Mouse (Mus musculus) kidney, embryonic 16.5 days (tissue): Measurements from ENCODE around the gene Cebpa. TPM values are rescaled to one million over a fixed set of nuclear protein-coding genes. Genes with fewer than 3 reads are reported as not detected.

ENCODE experiments used
- ATAC-seq: fragments of 200-750 bp; cut with Nextera tagmentation; 2 replicates; pipeline ENCODE4 v1.8.0; 2017; ENCODE audit warnings: moderate TSS enrichment; ENCODE audit not compliant: low FRiP score, low TSS enrichment
- H3K27ac ChIP-seq: fragments of 300-500 bp; sonication (generic); 2 replicates; pipeline ENCODE4 v1.5.1; 2014; ENCODE audit warnings: low read length
- H3K27me3 ChIP-seq: fragments of 300-500 bp; sonication (generic); 2 replicates; pipeline ENCODE4 v1.6.1; 2014; ENCODE audit warnings: low read length, control low read depth, mixed read lengths; ENCODE audit not compliant: insufficient read depth
- H3K36me3 ChIP-seq: fragments of 300-500 bp; sonication (generic); 2 replicates; pipeline ENCODE4 v1.6.1; 2014; ENCODE audit warnings: low read length, control low read depth, mixed read lengths; ENCODE audit not compliant: insufficient read depth
- H3K4me1 ChIP-seq: fragments of 300-500 bp; sonication (generic); 2 replicates; pipeline ENCODE4 v1.6.1; 2014; ENCODE audit warnings: low read length, control low read depth, mixed read lengths; ENCODE audit not compliant: insufficient read depth
- H3K4me2 ChIP-seq: fragments of 300-500 bp; sonication (generic); replicated peaks from 2 replicates; pipeline ENCODE4 v1.6.1; 2014; ENCODE audit warnings: low read depth, low read length
- H3K4me3 ChIP-seq: fragments of 300-500 bp; sonication (generic); 2 replicates; pipeline ENCODE4 v1.5.1; 2014; ENCODE audit warnings: mild to moderate bottlenecking, low read length
- H3K9ac ChIP-seq: fragments of 300-500 bp; sonication (generic); replicated peaks from 2 replicates; pipeline ENCODE4 v1.6.1; 2014; ENCODE audit warnings: low read length
- H3K9me3 ChIP-seq: fragments of 300-500 bp; sonication (generic); 2 replicates; pipeline ENCODE4 v1.6.1; 2016; ENCODE audit warnings: low read length, control low read depth
- WGBS: fragments of 180-500 bp; shearing (Covaris S2); extraction: QIAGEN DNeasy Blood & Tissue Kit; methylation state at CpG from one replicate; pipeline ENCODE4 v1.1.7; 2014; 5-methylcytosine and 5-hydroxymethylcytosine counted together
- polyA plus RNA-seq: library from polyadenylated mRNA; unstranded; fragments of >200 nt; fragmentation: Nextera tagmentation; extraction: Ambion mirVana; gene quantifications from 2 replicates; pipeline ENCODE4 v1.2.1, GENCODE M21; 2015

Gene Cebpa
- polyA plus RNA-seq, 1 experiment from 2014 or later = 1.4 TPM

GRCm38 (mm10) chr7:35099528-35099927, 19.6 kb upstream of the Cebpa start:
- 91% methylated on average over 4 of the region's 4 CpGs for WGBS
- peaks cover 6% of the 10 kb centered on the region for H3K9me3 ChIP-seq
- no peak for ATAC-seq

GRCm38 (mm10) chr7:35106614-35107013, 12.5 kb upstream of the Cebpa start:
- no peak overlapping the region for H3K27ac ChIP-seq
- H3K9ac ChIP-seq = no peak overlapping the region
- H3K4me3 ChIP-seq = no peak overlapping the region
- no peak overlapping the region for H3K4me2 ChIP-seq
- no peaks in the 10 kb centered on the region for H3K4me1 ChIP-seq
- 65% methylated on average over 7 of the region's 7 CpGs for WGBS
- no peaks in the 10 kb centered on the region for H3K27me3 ChIP-seq
- peaks cover 3% of the 10 kb centered on the region for H3K9me3 ChIP-seq
- ATAC-seq = no peak
- H3K36me3 ChIP-seq = no peaks in the 10 kb centered on the region

More at GRCm38 (mm10) chr7:35099528-35099927, 19.6 kb upstream of the Cebpa start:
- Histone ChIP-seq H3K27me3 (no peaks in the 10 kb centered on the region), H3K36me3 (no peaks in the 10 kb centered on the region), H3K4me2 (no peak overlapping the region), H3K4me1 (no peaks in the 10 kb centered on the region), H3K9ac (no peak overlapping the region), H3K4me3 (no peak overlapping the region), H3K27ac (no peak overlapping the region)

DNA sequence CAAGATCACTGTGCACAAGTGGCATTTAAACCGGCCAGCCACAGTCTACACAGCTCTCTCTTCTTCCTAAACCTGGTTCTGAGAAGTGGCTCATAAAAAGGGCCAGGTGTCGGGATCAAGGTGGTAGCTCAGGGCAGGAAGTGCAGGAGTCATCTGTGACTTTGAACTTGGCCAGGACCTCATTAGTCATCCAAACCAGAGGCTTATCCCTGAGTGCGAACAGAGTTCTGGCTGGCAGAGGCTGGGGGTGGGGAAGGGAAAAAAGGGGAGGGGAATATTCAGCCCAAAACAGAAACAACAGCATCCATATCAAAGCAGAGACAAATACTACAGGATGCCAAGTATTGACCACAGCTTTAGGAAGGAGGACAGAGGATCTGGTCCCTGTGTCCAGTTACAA, 11.5 kb upstream of the Cebpa start:
- no peak overlapping the region for H3K4me2 ChIP-seq
- 11% methylated on average over 3 of the region's 3 CpGs for WGBS
- H3K27ac ChIP-seq = no peak overlapping the region
- no peaks in the 10 kb centered on the region for H3K27me3 ChIP-seq
- no peaks in the 10 kb centered on the region for H3K36me3 ChIP-seq
- H3K4me3 ChIP-seq = no peak overlapping the region
- peaks cover 3% of the 10 kb centered on the region for H3K9me3 ChIP-seq
- no peak overlapping the region for H3K9ac ChIP-seq
- H3K4me1 ChIP-seq = no peaks in the 10 kb centered on the region
- ATAC-seq = no peak

DNA sequence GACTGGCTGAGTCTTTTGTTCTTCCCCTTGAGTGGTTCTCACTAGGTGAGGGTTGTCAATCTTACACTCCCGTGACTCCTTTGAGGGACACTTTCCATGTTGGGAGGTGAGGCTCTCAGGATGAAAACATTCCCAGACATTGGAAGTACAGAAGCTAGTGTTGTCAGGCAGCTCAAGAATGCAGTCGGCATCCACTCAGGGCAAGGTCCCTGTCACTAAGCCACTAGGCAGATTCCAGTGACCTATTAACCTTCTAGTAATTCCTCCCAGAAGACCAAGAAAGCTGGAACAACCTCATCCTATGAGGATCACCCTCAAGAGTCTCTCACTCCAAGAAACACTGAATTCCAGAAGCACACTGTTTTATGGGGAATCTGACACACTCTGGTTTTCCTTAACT, 11.0 kb upstream of the Cebpa start:
- Histone ChIP-seq H3K4me2 (no peak overlapping the region), H3K9me3 (peaks cover 3% of the 10 kb centered on the region), H3K27me3 (no peaks in the 10 kb centered on the region), H3K36me3 (no peaks in the 10 kb centered on the region), H3K9ac (no peak overlapping the region), H3K27ac (no peak overlapping the region), H3K4me1 (no peaks in the 10 kb centered on the region), H3K4me3 (no peak overlapping the region)
- WGBS = 32% methylated on average over 2 of the region's 2 CpGs
- ATAC-seq = no peak

DNA sequence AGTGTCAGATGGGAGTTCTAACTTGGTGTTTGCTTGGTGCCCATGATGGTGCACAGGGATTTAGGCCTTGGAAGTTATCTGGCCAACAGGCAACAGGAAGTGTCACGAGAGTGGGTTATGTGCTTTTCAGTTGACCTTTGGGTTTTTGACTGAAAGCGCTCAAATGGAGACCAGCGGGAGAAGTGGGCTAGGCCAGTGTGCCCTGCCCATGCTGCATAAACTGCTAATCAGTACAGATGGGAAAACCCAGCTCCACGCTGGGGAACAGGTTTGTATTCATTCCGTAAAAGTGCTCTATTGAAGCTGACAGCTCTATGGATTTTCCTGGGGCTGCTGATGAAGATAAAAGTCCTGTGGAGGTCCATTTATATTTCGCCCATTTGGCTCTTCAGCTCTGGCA, 10.4 kb upstream of the Cebpa start:
- WGBS = 74% methylated on average over 6 of the region's 6 CpGs
- no peak for ATAC-seq

GRCm38 (mm10) chr7:35113136-35113535, 6.0 kb upstream of the Cebpa start:
- H3K27me3 ChIP-seq = peaks cover 14% of the 10 kb centered on the region
- no peak overlapping the region for H3K9ac ChIP-seq
- no peaks in the 10 kb centered on the region for H3K36me3 ChIP-seq
- H3K4me3 ChIP-seq = no peak overlapping the region
- no peak overlapping the region for H3K27ac ChIP-seq
- no peaks in the 10 kb centered on the region for H3K9me3 ChIP-seq
- no peak overlapping the region for H3K4me2 ChIP-seq
- H3K4me1 ChIP-seq = peaks cover 7% of the 10 kb centered on the region; the same call in 1 of the 2 replicates
- whole genome bisulfite sequencing = 50% methylated on average over 4 of the region's 4 CpGs
- ATAC-seq = no peak

More for the DNA sequence above, 10.4 kb upstream of the Cebpa start:
- H3K4me1 ChIP-seq = no peaks in the 10 kb centered on the region
- H3K4me2 ChIP-seq = no peak overlapping the region
- no peaks in the 10 kb centered on the region for H3K36me3 ChIP-seq
- no peaks in the 10 kb centered on the region for H3K27me3 ChIP-seq
- no peaks in the 10 kb centered on the region for H3K9me3 ChIP-seq
- no peak overlapping the region for H3K4me3 ChIP-seq
- no peak overlapping the region for H3K27ac ChIP-seq
- H3K9ac ChIP-seq = no peak overlapping the region

DNA sequence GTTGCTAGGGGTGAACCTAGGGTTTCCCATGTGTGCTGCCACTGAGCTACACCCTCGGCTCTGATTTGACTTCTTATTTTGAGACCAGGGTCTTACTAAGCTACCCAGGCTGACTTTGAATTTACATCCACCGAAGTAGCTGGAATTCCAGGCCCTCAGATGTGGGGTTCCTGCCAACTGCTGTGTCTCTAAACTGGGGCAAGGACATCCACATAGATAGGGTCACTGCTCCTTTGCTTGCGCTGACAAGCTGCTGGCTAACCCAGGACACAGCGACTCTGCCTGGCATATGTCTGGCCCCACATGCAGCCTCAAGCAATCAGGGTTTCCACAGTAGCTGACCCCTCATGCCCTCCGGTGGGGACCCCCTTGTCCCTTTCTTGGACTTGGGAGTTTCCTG, 5.4 kb upstream of the Cebpa start:
- H3K9me3 ChIP-seq = no peaks in the 10 kb centered on the region
- no peak overlapping the region for H3K4me2 ChIP-seq
- ATAC-seq = no peak
- H3K4me3 ChIP-seq = no peak overlapping the region
- H3K9ac ChIP-seq = no peak overlapping the region
- H3K4me1 ChIP-seq = peaks cover 7% of the 10 kb centered on the region; the same call in 1 of the 2 replicates
- H3K36me3 ChIP-seq = no peaks in the 10 kb centered on the region
- no peak overlapping the region for H3K27ac ChIP-seq
- peaks cover 14% of the 10 kb centered on the region for H3K27me3 ChIP-seq
- 77% methylated on average over 5 of the region's 5 CpGs for WGBS

- H3K9me3 ChIP-seq = no peaks in the 10 kb centered on the region
- H3K9ac ChIP-seq = no peak overlapping the region
- WGBS = 64% methylated on average over 3 of the region's 3 CpGs
- no peaks in the 10 kb centered on the region for H3K36me3 ChIP-seq
- H3K27me3 ChIP-seq = peaks cover 37% of the 10 kb centered on the region
- H3K27ac ChIP-seq = no peak overlapping the region
- H3K4me2 ChIP-seq = no peak overlapping the region
- no peak overlapping the region for H3K4me3 ChIP-seq
- no peak for ATAC-seq
- peaks cover 27% of the 10 kb centered on the region for H3K4me1 ChIP-seq
Observed at GRCm38 (mm10) chr7:35116524-35116923, 2.6 kb upstream of the Cebpa start.

- no peaks in the 10 kb centered on the region for H3K36me3 ChIP-seq
- peaks cover 42% of the 10 kb centered on the region for H3K27me3 ChIP-seq
- no peak overlapping the region for H3K4me3 ChIP-seq
- H3K4me1 ChIP-seq = peaks cover 27% of the 10 kb centered on the region
- H3K9me3 ChIP-seq = no peaks in the 10 kb centered on the region
- no peak overlapping the region for H3K9ac ChIP-seq
- 58% methylated on average over 5 of the region's 5 CpGs for WGBS
- no peak overlapping the region for H3K27ac ChIP-seq
- H3K4me2 ChIP-seq = no peak overlapping the region
- ATAC-seq = no peak
Observed at GRCm38 (mm10) chr7:35117052-35117451, 2.0 kb upstream of the Cebpa start.

DNA sequence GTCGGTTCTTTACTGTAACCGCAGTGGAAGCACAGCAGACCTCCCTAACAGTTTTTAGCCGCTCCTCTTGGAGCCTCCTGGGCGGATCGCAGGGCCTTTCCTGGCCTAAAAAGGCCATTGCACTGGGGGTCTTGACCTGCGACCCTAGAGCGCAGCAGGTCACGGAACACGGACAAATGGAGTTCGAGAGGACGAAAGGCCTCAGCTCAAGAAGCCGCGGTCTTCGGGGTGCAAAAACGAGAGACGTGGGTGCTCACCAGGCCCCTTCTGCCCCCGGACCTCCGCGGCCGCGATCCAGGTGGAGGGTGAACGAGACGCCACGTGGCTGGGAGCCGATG, 1.4 kb upstream of the Cebpa start:
- H3K9ac ChIP-seq = peak overlapping the region; percentile 76

More for the DNA sequence above, 1.4 kb upstream of the Cebpa start:
- Histone ChIP-seq H3K4me3 (peak overlapping the region; percentile 59), H3K27ac (no peak overlapping the region), H3K4me2 (peak overlapping the region; percentile 98), H3K9me3 (no peaks in the 10 kb centered on the region), H3K36me3 (no peaks in the 10 kb centered on the region), H3K27me3 (peaks cover 48% of the 10 kb centered on the region), H3K4me1 (peaks cover 27% of the 10 kb centered on the region)
- ATAC-seq = no peak
- under 1% methylated on average over 25 of the region's 25 CpGs for WGBS
